Mouse (Mus musculus) liver, embryonic 16.5 days (tissue): Measurements from ENCODE around the gene Ttll11. TPM values are rescaled to one million over a fixed set of nuclear protein-coding genes. Genes with fewer than 3 reads are reported as not detected.

ENCODE experiments used
- ATAC-seq: fragments of 200-750 bp; cut with Nextera tagmentation; 2 replicates; pipeline ENCODE4 v1.8.0; 2017; ENCODE audit warnings: low read depth, mild to moderate bottlenecking, moderate number of reproducible peaks, moderate library complexity
- H3K27ac ChIP-seq: fragments of 300-500 bp; sonication (generic); 2 replicates; pipeline ENCODE4 v1.5.1; 2014; ENCODE audit warnings: mild to moderate bottlenecking, low read length
- H3K27me3 ChIP-seq: fragments of 300-500 bp; sonication (generic); 2 replicates; pipeline ENCODE4 v1.6.1; 2014; ENCODE audit warnings: low read depth, low read length, mixed read lengths; ENCODE audit not compliant: control insufficient read depth, insufficient read depth
- H3K36me3 ChIP-seq: fragments of 300-500 bp; sonication (generic); 2 replicates; pipeline ENCODE4 v1.6.1; 2014; ENCODE audit warnings: mild to moderate bottlenecking; ENCODE audit not compliant: control insufficient read depth, insufficient read depth
- H3K4me1 ChIP-seq: fragments of 300-500 bp; sonication (generic); 2 replicates; pipeline ENCODE4 v1.6.1; 2014; ENCODE audit warnings: low read depth, low read length, mixed read lengths; ENCODE audit not compliant: control insufficient read depth
- H3K4me2 ChIP-seq: fragments of 300-500 bp; sonication (generic); 2 replicates; pipeline ENCODE4 v1.6.1; 2014; ENCODE audit warnings: low read depth, low read length, mixed read lengths
- H3K4me3 ChIP-seq: fragments of 300-500 bp; sonication (generic); 2 replicates; pipeline ENCODE4 v1.5.1; 2014; ENCODE audit warnings: low read depth, mild to moderate bottlenecking, low read length
- H3K9ac ChIP-seq: fragments of 300-500 bp; sonication (generic); 2 replicates; pipeline ENCODE4 v1.6.1; 2014; ENCODE audit warnings: low read depth, low read length
- H3K9me3 ChIP-seq: fragments of 300-500 bp; sonication (generic); replicated peaks from 2 replicates; pipeline ENCODE4 v1.6.1; 2016; ENCODE audit warnings: low read length; ENCODE audit not compliant: control insufficient read depth
- WGBS: fragments of 180-500 bp; shearing (Covaris S2); extraction: QIAGEN DNeasy Blood & Tissue Kit; methylation state at CpG from one replicate; pipeline ENCODE4 v1.1.7; 2014; ENCODE audit not compliant: insufficient replicate concordance; 5-methylcytosine and 5-hydroxymethylcytosine counted together
- polyA plus RNA-seq: library from polyadenylated mRNA; unstranded; fragments of >200 nt; fragmentation: Nextera tagmentation; extraction: Ambion mirVana; gene quantifications from 2 replicates; pipeline ENCODE4 v1.2.1, GENCODE M21; 2015

Gene Ttll11
- polyA plus RNA-seq, 1 experiment from 2014 or later, result 0.79 TPM

DNA sequence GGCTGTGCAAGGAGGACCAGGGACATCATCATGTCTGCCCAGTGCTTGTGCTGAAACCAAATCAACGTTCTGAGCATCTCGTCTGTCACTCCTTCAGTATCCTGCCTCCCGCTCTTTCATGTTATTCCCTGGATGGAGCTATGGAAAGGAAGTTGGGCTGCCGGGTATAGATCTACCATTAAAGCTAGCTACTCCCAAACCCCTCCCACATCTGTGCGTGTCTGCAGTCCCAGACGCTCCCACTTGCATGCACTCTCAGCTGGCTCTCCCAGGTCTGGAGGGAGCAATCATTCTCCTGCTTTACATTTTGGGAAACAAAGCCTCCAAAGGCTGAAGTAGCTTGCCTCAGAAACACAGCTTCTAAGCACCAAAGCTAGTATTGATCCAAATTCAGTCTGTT, 146.2 kb downstream of the Ttll11 start:
- 46% methylated on average over 6 of the region's 6 CpGs for WGBS
- no peaks in the 10 kb centered on the region for H3K36me3 ChIP-seq
- H3K4me2 ChIP-seq, result no peak overlapping the region; the same call in 1 of the 2 replicates
- no peak for ATAC-seq
- no peak overlapping the region for H3K27ac ChIP-seq
- no peak overlapping the region for H3K9ac ChIP-seq
- no peaks in the 10 kb centered on the region for H3K27me3 ChIP-seq
- H3K9me3 ChIP-seq, result peaks cover 5% of the 10 kb centered on the region; the same call in 1 of the 2 replicates
- H3K4me1 ChIP-seq, result peaks cover 30% of the 10 kb centered on the region
- no peak overlapping the region for H3K4me3 ChIP-seq

DNA sequence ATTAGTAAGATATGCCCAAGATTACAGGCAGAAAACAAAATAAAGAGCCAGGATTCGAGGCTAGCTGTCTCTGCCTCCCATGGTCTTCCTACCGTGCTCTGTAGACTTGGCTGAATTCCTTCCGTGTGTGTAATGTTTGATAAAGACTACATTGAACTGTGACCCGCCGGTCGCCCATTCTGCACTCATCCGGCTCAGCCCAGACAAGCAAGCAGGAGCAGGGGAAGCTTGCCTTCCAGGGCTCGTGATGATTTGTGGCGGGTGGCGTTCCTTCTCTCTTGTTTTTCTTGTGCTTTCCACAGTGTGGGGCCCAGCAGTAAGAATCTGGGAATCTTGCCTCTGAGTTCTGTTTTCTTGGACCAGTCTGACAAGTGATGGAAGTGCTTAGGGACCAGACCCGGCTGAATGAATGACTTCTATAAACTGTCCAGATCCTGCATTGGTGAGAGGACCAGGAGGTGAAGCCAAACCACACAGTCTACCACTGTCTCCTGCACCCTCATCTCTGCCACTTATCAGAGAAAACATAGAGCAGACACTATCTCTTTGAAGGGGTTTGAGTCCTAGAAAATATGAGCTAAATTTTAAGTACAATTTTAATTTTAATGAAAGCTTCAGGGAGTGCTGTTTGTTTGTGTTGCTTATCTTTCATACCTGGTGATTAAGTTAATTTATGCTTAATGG, 146.8 kb downstream of the Ttll11 start:
- Histone ChIP-seq H3K4me2 (no peak overlapping the region), H3K9me3 (peaks cover 5% of the 10 kb centered on the region; the same call in 1 of the 2 replicates), H3K9ac (no peak overlapping the region), H3K27ac (peak overlapping the region; percentile 30; the same call in 1 of the 2 replicates), H3K36me3 (no peaks in the 10 kb centered on the region), H3K4me3 (no peak overlapping the region), H3K27me3 (no peaks in the 10 kb centered on the region), H3K4me1 (peaks cover 30% of the 10 kb centered on the region)
- ATAC-seq, result peak; percentile 80
- 7% methylated on average over 11 of the region's 11 CpGs for WGBS

DNA sequence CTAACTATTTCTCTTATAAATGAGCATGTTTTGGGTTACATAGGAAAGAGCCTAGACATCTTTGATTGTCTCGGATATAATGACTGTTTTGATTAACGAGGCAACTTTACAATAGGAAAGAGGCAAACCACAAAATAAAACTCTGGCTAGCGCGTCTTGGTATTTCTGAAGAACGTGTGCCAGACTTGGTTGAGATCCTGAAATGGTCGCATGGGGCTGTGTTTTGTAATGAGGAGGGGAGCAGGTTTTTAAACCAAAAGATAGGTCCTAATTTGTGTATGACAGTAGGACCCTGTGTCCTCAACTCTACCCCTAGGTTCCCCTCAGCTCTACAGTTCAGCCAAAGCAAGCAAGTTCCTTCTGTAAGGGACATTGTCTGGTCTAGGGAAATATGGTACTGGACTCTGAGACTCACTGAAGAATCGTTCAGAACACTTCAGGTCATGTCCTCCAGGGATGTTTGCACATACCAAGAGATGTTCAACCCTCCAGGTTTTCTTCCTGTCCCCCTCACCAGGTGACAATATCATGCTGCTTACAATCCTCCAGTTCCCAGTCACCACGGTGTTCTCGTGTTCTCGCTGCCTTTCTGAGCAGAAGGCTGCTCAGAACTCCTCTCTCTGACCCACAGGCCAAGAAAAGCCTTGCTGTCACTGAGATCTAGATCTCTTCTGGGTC, 147.7 kb downstream of the Ttll11 start:
- 28% methylated on average over 10 of the region's 10 CpGs for WGBS
- H3K27ac ChIP-seq, result peak overlapping the region; percentile 19; the same call in 1 of the 2 replicates
- 0 out of 2 replicates have a peak overlapping the region, but pooled peaks have one; percentile 20 for H3K9ac ChIP-seq

DNA sequence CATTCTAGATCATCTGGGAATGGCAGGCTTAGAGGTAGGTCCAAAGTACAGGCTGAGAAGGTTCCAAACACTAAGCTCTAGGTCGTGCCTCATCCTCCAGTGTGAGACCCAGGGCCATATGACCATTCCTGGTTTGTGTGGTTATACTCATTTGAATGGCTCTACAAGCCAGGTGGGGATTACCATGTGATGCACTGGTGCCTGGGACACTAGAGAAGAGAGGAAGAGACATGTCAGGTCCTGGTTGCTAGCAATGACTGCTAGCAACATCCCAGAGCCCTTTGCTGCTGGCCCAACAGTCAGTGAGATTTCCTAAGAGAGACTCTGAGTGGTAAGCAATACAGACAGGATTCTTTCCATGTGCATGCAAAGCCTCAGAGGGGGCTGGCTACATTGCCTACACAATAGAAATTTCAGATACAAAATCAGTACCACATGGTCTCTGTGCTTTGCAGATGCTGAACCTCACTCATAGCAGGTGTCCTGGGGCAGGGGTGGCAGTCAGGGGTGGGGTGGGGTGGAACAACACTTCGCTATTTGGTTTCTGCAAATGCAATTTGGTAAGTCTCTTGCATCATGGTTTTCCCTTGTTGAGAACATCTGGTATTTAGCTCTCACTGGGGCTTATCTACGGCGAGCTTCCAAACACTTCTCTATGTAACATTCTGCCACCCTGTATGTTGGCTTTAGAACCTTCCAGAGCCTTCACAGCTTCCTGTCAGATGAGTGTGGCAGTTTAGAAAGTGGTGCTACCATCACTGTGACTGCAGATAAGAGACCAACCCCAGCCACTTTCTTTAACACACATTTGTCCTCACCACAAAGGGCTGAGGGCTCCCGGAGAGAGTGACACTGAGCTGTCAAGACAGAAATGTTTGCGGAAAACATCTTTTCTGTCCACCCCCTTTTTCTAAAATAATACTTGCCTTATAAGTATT, 148.5 kb downstream of the Ttll11 start:
- peak; percentile 61 for ATAC-seq
- Histone ChIP-seq H3K27ac (peak overlapping the region; percentile 47), H3K4me1 (peaks cover 30% of the 10 kb centered on the region), H3K27me3 (no peaks in the 10 kb centered on the region), H3K4me2 (no peak overlapping the region), H3K9ac (no peak overlapping the region), H3K36me3 (no peaks in the 10 kb centered on the region), H3K9me3 (no peaks in the 10 kb centered on the region), H3K4me3 (no peak overlapping the region)
- WGBS, result 18% methylated on average over 6 of the region's 6 CpGs

More for the DNA sequence above, 147.7 kb downstream of the Ttll11 start:
- no peak overlapping the region for H3K4me3 ChIP-seq
- no peaks in the 10 kb centered on the region for H3K36me3 ChIP-seq
- H3K27me3 ChIP-seq, result no peaks in the 10 kb centered on the region
- peaks cover under 1% of the 10 kb centered on the region; the same call in 1 of the 2 replicates for H3K9me3 ChIP-seq
- H3K4me1 ChIP-seq, result peaks cover 30% of the 10 kb centered on the region
- no peak overlapping the region for H3K4me2 ChIP-seq
- ATAC-seq, result no peak

DNA sequence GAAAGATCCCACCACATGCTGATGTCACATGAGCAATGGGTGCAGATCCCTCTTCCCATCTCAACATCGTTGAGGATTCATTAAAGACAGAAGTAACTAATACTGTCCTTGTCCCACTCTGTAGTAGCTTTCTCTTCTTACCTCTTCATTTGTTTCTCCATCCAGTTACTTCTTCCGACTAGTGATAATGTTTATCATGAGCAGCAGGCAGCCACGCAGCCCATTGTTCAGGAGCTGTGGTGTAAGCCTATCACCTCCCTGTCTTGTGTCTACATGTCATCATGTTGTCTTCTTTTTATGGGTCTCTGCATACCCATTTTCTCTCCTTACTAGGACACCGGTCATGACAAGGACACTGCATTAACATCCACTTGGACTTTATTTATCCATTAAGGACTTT, 150.6 kb downstream of the Ttll11 start:
- H3K4me1 ChIP-seq, result peaks cover 30% of the 10 kb centered on the region
- WGBS, result 18% methylated on average over 4 of the region's 4 CpGs
- 0 out of 2 replicates have a peak, but pooled peaks have one; percentile 14 for ATAC-seq
- no peaks in the 10 kb centered on the region for H3K27me3 ChIP-seq
- no peak overlapping the region for H3K27ac ChIP-seq
- no peaks in the 10 kb centered on the region for H3K36me3 ChIP-seq
- H3K9ac ChIP-seq, result no peak overlapping the region
- no peaks in the 10 kb centered on the region for H3K9me3 ChIP-seq
- no peak overlapping the region for H3K4me3 ChIP-seq
- no peak overlapping the region for H3K4me2 ChIP-seq

DNA sequence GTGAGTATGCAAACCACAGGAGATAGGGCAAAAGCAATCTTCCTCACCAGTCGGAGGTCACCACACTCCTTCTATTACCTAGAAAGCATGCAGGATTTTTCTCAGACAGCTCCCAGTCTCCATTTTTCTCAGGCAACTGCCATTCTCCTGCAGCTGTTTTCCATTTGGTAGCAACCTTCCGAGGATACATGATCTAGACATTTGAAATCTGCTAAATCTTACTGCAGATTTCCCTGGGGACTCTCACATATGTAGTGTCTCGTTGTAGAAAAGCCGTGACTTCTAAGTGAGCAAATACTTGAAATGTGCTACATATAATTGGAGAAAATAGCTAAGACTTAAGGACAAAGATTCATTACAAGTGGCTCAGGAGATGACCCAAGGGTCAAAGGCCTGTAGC, 151.8 kb downstream of the Ttll11 start:
- Histone ChIP-seq H3K27ac (no peak overlapping the region), H3K9me3 (no peaks in the 10 kb centered on the region), H3K36me3 (no peaks in the 10 kb centered on the region), H3K4me3 (no peak overlapping the region), H3K9ac (no peak overlapping the region), H3K4me1 (peaks cover 23% of the 10 kb centered on the region), H3K4me2 (no peak overlapping the region), H3K27me3 (no peaks in the 10 kb centered on the region)
- 73% methylated on average over 4 of the region's 4 CpGs for WGBS
- ATAC-seq, result no peak

DNA sequence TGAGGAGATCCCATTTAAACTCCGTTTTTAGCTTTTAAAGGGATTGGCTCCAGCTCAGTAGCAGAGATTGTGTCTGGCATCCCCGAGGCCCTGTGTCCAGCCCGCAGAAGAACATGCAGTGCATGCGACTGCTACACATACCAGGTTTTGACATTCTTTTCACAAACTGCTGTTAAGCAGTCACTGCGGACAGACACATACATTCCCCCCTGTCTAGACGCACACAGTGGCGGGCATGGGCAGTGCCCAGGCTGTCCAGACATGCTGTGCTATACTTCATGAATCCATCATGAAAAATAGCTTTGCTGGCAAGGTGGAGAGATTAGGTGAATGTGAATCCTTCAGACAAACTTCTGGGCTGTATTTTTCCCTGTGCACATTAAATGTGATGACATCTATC, 154.6 kb downstream of the Ttll11 start:
- H3K4me1 ChIP-seq, result peaks cover 3% of the 10 kb centered on the region; the same call in 1 of the 2 replicates
- no peaks in the 10 kb centered on the region for H3K36me3 ChIP-seq
- H3K27ac ChIP-seq, result no peak overlapping the region
- H3K4me3 ChIP-seq, result no peak overlapping the region
- no peak overlapping the region for H3K4me2 ChIP-seq
- no peak overlapping the region for H3K9ac ChIP-seq
- H3K9me3 ChIP-seq, result no peaks in the 10 kb centered on the region
- no peaks in the 10 kb centered on the region for H3K27me3 ChIP-seq
- no peak for ATAC-seq
- WGBS, result 68% methylated on average over 7 of the region's 7 CpGs

DNA sequence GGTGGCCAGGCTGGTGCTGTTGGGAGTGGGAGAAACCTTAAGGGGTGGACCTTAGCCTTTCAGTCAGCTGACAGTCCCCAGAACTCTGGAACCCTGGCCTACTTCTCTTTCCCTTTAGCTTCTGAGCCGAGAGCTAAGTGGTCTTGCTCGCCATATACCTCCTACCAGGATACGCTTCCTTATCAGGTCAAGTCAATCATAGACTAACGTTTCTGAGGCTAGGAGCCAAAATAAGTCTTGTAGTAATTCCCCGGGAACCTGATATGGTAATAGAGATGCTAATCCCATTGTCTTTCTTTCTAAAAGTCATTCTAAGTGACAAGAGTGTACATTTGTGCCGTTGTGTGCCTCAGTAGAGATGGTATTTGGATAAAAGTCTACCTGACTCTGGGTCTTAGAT, 156.1 kb downstream of the Ttll11 start:
- H3K4me2 ChIP-seq, result no peak overlapping the region
- H3K9me3 ChIP-seq, result no peaks in the 10 kb centered on the region
- no peaks in the 10 kb centered on the region for H3K36me3 ChIP-seq
- no peak overlapping the region for H3K4me3 ChIP-seq
- no peak for ATAC-seq
- no peaks in the 10 kb centered on the region for H3K27me3 ChIP-seq
- H3K4me1 ChIP-seq, result no peaks in the 10 kb centered on the region
- 45% methylated on average over 6 of the region's 6 CpGs for WGBS
- no peak overlapping the region for H3K27ac ChIP-seq
- no peak overlapping the region for H3K9ac ChIP-seq
